8 mouse cellular contexts compared by ENCODE assay signal in genomic region chr11:79188176-79188575, GRCm38 (mm10). TPM values are rescaled to one million over a fixed set of nuclear protein-coding genes. Genes with fewer than 3 reads are reported as not detected.
DNase-seq lines count a peak whose midpoint lies in the region; ATAC-seq and TF ChIP-seq lines count a peak whose summit lies in the region.

No protein-coding gene starts in this region.

- no peaks in the 10 kb centered on the region for H3K27me3 ChIP-seq in forebrain, postnatal 0 days (ENCODE audit: insufficient read depth, low read length)

- no peak for TF ChIP-seq POLR2A in lung, adult 2 months (IDR thresholded peaks at IDR 0.05; ENCODE audit: borderline replicate concordance, extremely low read depth, low read depth, low read length)

- H3K4me2 ChIP-seq in forebrain, postnatal 0 days (ENCODE audit: low read depth) = no peak overlapping the region

- H3K4me1 ChIP-seq in forebrain, postnatal 0 days (ENCODE audit: insufficient read depth) = no peaks in the 10 kb centered on the region; the same call in 1 of the 2 replicates
- no peaks in the 10 kb centered on the region; the same call in 1 of the 2 replicates for H3K4me1 ChIP-seq in lung, adult 2 months (ENCODE audit: control insufficient read depth, insufficient read depth, low read length)

- 36% methylated on average over 6 of the region's 6 CpGs for WGBS in forebrain, postnatal 0 days
- 23% methylated on average over 6 of the region's 6 CpGs for WGBS in lung, adult 2 months

- no peaks in the 10 kb centered on the region for H3K36me3 ChIP-seq in forebrain, postnatal 0 days (ENCODE audit: insufficient read depth)

- no peaks in the 10 kb centered on the region for H3K9me3 ChIP-seq in forebrain, postnatal 0 days (ENCODE audit: low read length)

- peak; percentile 28 for DNase-seq in cerebellum, adult 11 months
- DNase-seq in adrenal gland, adult 18-20 months (ENCODE audit: low spot score in 2 of 2) = peak; percentile 57
- peak; percentile 88 for DNase-seq in forebrain, postnatal 0 days
- peak; percentile 83 for DNase-seq in heart, postnatal 4 days
- DNase-seq in lung, adult 2 months = peak; percentile 17
- DNase-seq in telencephalon, adult 2 months (ENCODE audit: low read depth, low spot score) = peak; percentile 78

- H3K9ac ChIP-seq in forebrain, postnatal 0 days = no peak overlapping the region

- H3K27ac ChIP-seq in forebrain, postnatal 0 days (ENCODE audit: low read depth, low read length) = no peak overlapping the region; the same call in 1 of the 2 replicates

- no peak overlapping the region for H3K4me3 ChIP-seq in forebrain, postnatal 0 days (ENCODE audit: low read depth, low read length)
- no peak overlapping the region for H3K4me3 ChIP-seq in lung, adult 2 months (replicated peaks; ENCODE audit: extremely low read depth, low read depth, low read length)

- no peak for TF ChIP-seq CTCF in forebrain, postnatal 0 days (IDR thresholded peaks at IDR 0.05; ENCODE audit: low read depth)
- TF ChIP-seq CTCF in lung, adult 2 months (IDR thresholded peaks at IDR 0.05; ENCODE audit: insufficient read depth, low read length) = no peak

- ATAC-seq in cerebellum, adult (ENCODE audit: insufficient number of reproducible peaks, low FRiP score, low TSS enrichment) = no peak
- peak; percentile 74 for ATAC-seq in forebrain, postnatal 0 days
- ATAC-seq in activated CD4-positive, CD25-positive, alpha-beta regulatory T cell, adult 4 months = no peak

RNA-seq across cellular contexts. Expression of gene Ksr1, which starts 42.0 kb away (rescaled TPM):
- 1 to 10 TPM; 6.7 to 7.4 TPM for total RNA-seq in adrenal gland, adult 18-20 months (2021)
- 30.0 and 33.2 TPM in 2 replicates for total RNA-seq in forebrain, postnatal 0 days (2014; rRNA removed)
- polyA plus RNA-seq in forebrain, postnatal 0 days (2015; fragmentation: Nextera tagmentation; extraction: Ambion mirVana) = 2.0 and 2.7 TPM in 2 replicates
- 10 to 100 TPM; 14.6 to 15.8 TPM for total RNA-seq in heart, postnatal 4 days (2021)
- polyA plus RNA-seq in lung, adult 2 months (2012; rRNA removed) = 20.7 and 21.9 TPM in 2 replicates
- polyA plus RNA-seq in activated CD4-positive, CD25-positive, alpha-beta regulatory T cell, adult 4 months (2017; shearing (Covaris generic)) = 1 to 10 TPM; 2.9 to 3.8 TPM

Comparison
In these comparisons a context has a peak if more than half of its experiments do, and no peak if none do; other contexts are left out.
1. DNase-seq: peak in every context shown above with its lines; median percentile 88 in forebrain, postnatal 0 days; 83 in heart, postnatal 4 days; 78 in telencephalon, adult 2 months; 57 in adrenal gland, adult 18-20 months; 28 in cerebellum, adult 11 months; 17 in lung, adult 2 months.